Mouse (Mus musculus): ENCODE measurements around the gene Slc13a2. TPM values are rescaled to one million over a fixed set of nuclear protein-coding genes. Genes with fewer than 3 reads are reported as not detected.

Gene Slc13a2
- polyA plus RNA-seq, 1 experiment from 2014 or later: not detected

Other genes with a start within 250 kb of the Slc13a2 start
- gene Nek8, start 245.5 kb downstream of the Slc13a2 start, polyA plus RNA-seq (2015; fragmentation: Nextera tagmentation; extraction: Ambion mirVana): 5.4 and 8.7 TPM in 2 replicates
- 4.7 and 7.6 TPM in 2 replicates for gene Tlcd1, start 245.5 kb downstream of the Slc13a2 start, polyA plus RNA-seq (2015; fragmentation: Nextera tagmentation; extraction: Ambion mirVana)
- 970 and 1,119 TPM in 2 replicates for gene Rpl23a, start 238.6 kb downstream of the Slc13a2 start, polyA plus RNA-seq (2015; fragmentation: Nextera tagmentation; extraction: Ambion mirVana)
- 39.7 and 42.1 TPM in 2 replicates for gene Rab34, start 233.8 kb downstream of the Slc13a2 start, polyA plus RNA-seq (2015; fragmentation: Nextera tagmentation; extraction: Ambion mirVana)
- 1.3 and 1.6 TPM in 2 replicates for gene Proca1, start 228.8 kb downstream of the Slc13a2 start, polyA plus RNA-seq (2015; fragmentation: Nextera tagmentation; extraction: Ambion mirVana)
- 62.7 and 64.1 TPM in 2 replicates for gene Sdf2, start 176.5 kb downstream of the Slc13a2 start, polyA plus RNA-seq (2015; fragmentation: Nextera tagmentation; extraction: Ambion mirVana)
- gene Supt6, start 176.2 kb downstream of the Slc13a2 start, polyA plus RNA-seq (2015; fragmentation: Nextera tagmentation; extraction: Ambion mirVana): 24.9 and 29.4 TPM in 2 replicates
- gene 2610507B11Rik, start 160.5 kb downstream of the Slc13a2 start, polyA plus RNA-seq (2015; fragmentation: Nextera tagmentation; extraction: Ambion mirVana): 61.8 and 73.0 TPM in 2 replicates
- 0.18 and 0.35 TPM in 2 replicates for gene BC030499, start 131.4 kb downstream of the Slc13a2 start, polyA plus RNA-seq (2015; fragmentation: Nextera tagmentation; extraction: Ambion mirVana)
- 41.8 and 46.4 TPM in 2 replicates for gene Spag5, start 120.7 kb downstream of the Slc13a2 start, polyA plus RNA-seq (2015; fragmentation: Nextera tagmentation; extraction: Ambion mirVana)
- 135 and 142 TPM in 2 replicates for gene Aldoc, start 99.2 kb downstream of the Slc13a2 start, polyA plus RNA-seq (2015; fragmentation: Nextera tagmentation; extraction: Ambion mirVana)
- gene Pigs, start 93.8 kb downstream of the Slc13a2 start, polyA plus RNA-seq (2015; fragmentation: Nextera tagmentation; extraction: Ambion mirVana): 55.0 and 62.0 TPM in 2 replicates
- gene Unc119, start 78.7 kb downstream of the Slc13a2 start, polyA plus RNA-seq (2015; fragmentation: Nextera tagmentation; extraction: Ambion mirVana): 68.7 and 70.2 TPM in 2 replicates
- not detected in 2 replicates for gene Foxn1, start 35.7 kb downstream of the Slc13a2 start, polyA plus RNA-seq (2015; fragmentation: Nextera tagmentation; extraction: Ambion mirVana)
- 15.7 and 16.2 TPM in 2 replicates for gene Slc46a1, start 43.5 kb upstream of the Slc13a2 start, polyA plus RNA-seq (2015; fragmentation: Nextera tagmentation; extraction: Ambion mirVana)
- gene Sarm1, start 75.5 kb upstream of the Slc13a2 start, polyA plus RNA-seq (2015; fragmentation: Nextera tagmentation; extraction: Ambion mirVana): 34.6 and 36.2 TPM in 2 replicates
- gene Vtn, start 76.9 kb upstream of the Slc13a2 start, polyA plus RNA-seq (2015; fragmentation: Nextera tagmentation; extraction: Ambion mirVana): 38.4 and 53.3 TPM in 2 replicates
- gene Sebox, start 81.2 kb upstream of the Slc13a2 start, polyA plus RNA-seq (2015; fragmentation: Nextera tagmentation; extraction: Ambion mirVana): 0.14 and 0.36 TPM in 2 replicates
- 85.9 and 86.6 TPM in 2 replicates for gene Tmem199, start 90.0 kb upstream of the Slc13a2 start, polyA plus RNA-seq (2015; fragmentation: Nextera tagmentation; extraction: Ambion mirVana)
- 170 and 176 TPM in 2 replicates for gene Poldip2, start 90.0 kb upstream of the Slc13a2 start, polyA plus RNA-seq (2015; fragmentation: Nextera tagmentation; extraction: Ambion mirVana)
- gene Tnfaip1, start 114.1 kb upstream of the Slc13a2 start, polyA plus RNA-seq (2015; fragmentation: Nextera tagmentation; extraction: Ambion mirVana): 65.6 and 71.9 TPM in 2 replicates
- gene Ift20, start 114.1 kb upstream of the Slc13a2 start, polyA plus RNA-seq (2015; fragmentation: Nextera tagmentation; extraction: Ambion mirVana): 92.2 and 114 TPM in 2 replicates
- 45.9 and 49.0 TPM in 2 replicates for gene Tmem97, start 128.6 kb upstream of the Slc13a2 start, polyA plus RNA-seq (2015; fragmentation: Nextera tagmentation; extraction: Ambion mirVana)